Comparison of ENCODE assay signal across 16 mouse cellular contexts in genomic region chr2:159725158-159726076, GRCm38 (mm10).
DNase-seq lines count a peak whose midpoint lies in the region; ATAC-seq lines count a peak whose summit lies in the region.
"Had no signal": no experiment of that assay in that cellular context is flagged by ENCODE, and none has a peak within 500 bp of the region (broad histone marks: within the 10 kb centered on the region; RNA-seq: fewer than 3 reads in every experiment).

No protein-coding gene starts in this region.

- H3K27ac ChIP-seq in limb, embryonic 12.5 days: 0 out of 2 replicates have a peak overlapping the region, but pooled peaks have one; percentile 0
- no peak overlapping the region for H3K27ac ChIP-seq in limb, embryonic 10.5 days
- H3K27ac ChIP-seq in embryonic facial prominence, embryonic 15.5 days (replicated peaks): no peak overlapping the region
- H3K27ac ChIP-seq in stomach, embryonic 16.5 days (ENCODE audit: low read length): no peak overlapping the region
- H3K27ac ChIP-seq: lung, embryonic 15.5 days had no signal

- no peak for DNase-seq in limb, embryonic 10.5 days (ENCODE audit: low spot score)
- peak; percentile 24 for DNase-seq in embryo, embryonic 9.5 days (ENCODE audit: extremely low spot score)
- DNase-seq in frontal cortex, postnatal 36 days (ENCODE audit: low spot score in 2 of 2): no peak
- DNase-seq: cerebellum, adult 9-10 months; gastrocnemius, postnatal 25 days; kidney, postnatal 10 days; liver; midbrain, embryonic 14.5 days had no signal

- peaks cover 6% of the 10 kb centered on the region; the same call in 1 of the 2 replicates for H3K4me1 ChIP-seq in limb, embryonic 12.5 days (replicated peaks)
- H3K4me1 ChIP-seq in limb, embryonic 10.5 days: 0 out of 2 replicates have a peak, but pooled peaks cover 4% of the 10 kb centered on the region
- no peaks in the 10 kb centered on the region; the same call in 1 of the 2 replicates for H3K4me1 ChIP-seq in embryonic facial prominence, embryonic 15.5 days
- H3K4me1 ChIP-seq in stomach, embryonic 16.5 days (ENCODE audit: control insufficient read depth, insufficient read depth, low read length): no peaks in the 10 kb centered on the region
- H3K4me1 ChIP-seq: lung, embryonic 15.5 days had no signal

- H3K9me3 ChIP-seq in limb, embryonic 12.5 days: no peaks in the 10 kb centered on the region
- no peaks in the 10 kb centered on the region for H3K9me3 ChIP-seq in limb, embryonic 10.5 days (replicated peaks)
- H3K9me3 ChIP-seq in embryonic facial prominence, embryonic 15.5 days (replicated peaks): no peaks in the 10 kb centered on the region
- no peaks in the 10 kb centered on the region for H3K9me3 ChIP-seq in stomach, embryonic 16.5 days (replicated peaks; ENCODE audit: control insufficient read depth, low read length)
- H3K9me3 ChIP-seq: heart, embryonic 12.5 days; lung, embryonic 15.5 days had no signal

- no peak for ATAC-seq in limb, embryonic 12.5 days (ENCODE audit: insufficient number of reproducible peaks, insufficient read depth, low FRiP score, low TSS enrichment, low read depth)
- peak; percentile 43; the same call in 1 of the 2 replicates for ATAC-seq in embryonic facial prominence, embryonic 15.5 days (ENCODE audit: insufficient number of reproducible peaks, low FRiP score, low TSS enrichment, low read depth)
- ATAC-seq in stomach, embryonic 16.5 days (ENCODE audit: insufficient read depth, low FRiP score): peak; percentile 40
- no peak for ATAC-seq in inflammation-experienced regulatory T-cells, adult 6 months
- ATAC-seq: CD4-positive, CD25-positive, alpha-beta regulatory T cell, adult 4 months had no signal

- no peaks in the 10 kb centered on the region for H3K27me3 ChIP-seq in limb, embryonic 12.5 days
- H3K27me3 ChIP-seq in limb, embryonic 10.5 days (ENCODE audit: low read depth, poor library complexity, severe bottlenecking): no peaks in the 10 kb centered on the region
- no peaks in the 10 kb centered on the region for H3K27me3 ChIP-seq in embryonic facial prominence, embryonic 15.5 days
- no peaks in the 10 kb centered on the region for H3K27me3 ChIP-seq in stomach, embryonic 16.5 days (ENCODE audit: control insufficient read depth, insufficient read depth, low read length)
- H3K27me3 ChIP-seq: heart, embryonic 12.5 days; lung, embryonic 15.5 days had no signal

- no peak overlapping the region for H3K4me3 ChIP-seq in limb, embryonic 12.5 days (replicated peaks)
- H3K4me3 ChIP-seq in limb, embryonic 10.5 days: no peak overlapping the region
- H3K4me3 ChIP-seq in embryonic facial prominence, embryonic 15.5 days (replicated peaks): no peak overlapping the region
- H3K4me3 ChIP-seq in stomach, embryonic 16.5 days (replicated peaks; ENCODE audit: low read length): no peak overlapping the region
- H3K4me3 ChIP-seq: heart, embryonic 12.5 days; lung, embryonic 15.5 days had no signal

- no peaks in the 10 kb centered on the region for H3K36me3 ChIP-seq in limb, embryonic 12.5 days
- H3K36me3 ChIP-seq in limb, embryonic 10.5 days: no peaks in the 10 kb centered on the region
- H3K36me3 ChIP-seq in embryonic facial prominence, embryonic 15.5 days: no peaks in the 10 kb centered on the region
- no peaks in the 10 kb centered on the region for H3K36me3 ChIP-seq in stomach, embryonic 16.5 days (ENCODE audit: control insufficient read depth, insufficient read depth, low read length)
- H3K36me3 ChIP-seq: G1E; heart, embryonic 12.5 days; lung, embryonic 15.5 days had no signal

- H3K4me2 ChIP-seq in limb, embryonic 12.5 days: no peak overlapping the region
- no peak overlapping the region for H3K4me2 ChIP-seq in embryonic facial prominence, embryonic 15.5 days (replicated peaks)
- H3K4me2 ChIP-seq in stomach, embryonic 16.5 days (ENCODE audit: low read depth, low read length): no peak overlapping the region
- H3K4me2 ChIP-seq: heart, embryonic 12.5 days; lung, embryonic 15.5 days had no signal

- 52% methylated on average over 7 of the region's 7 CpGs for WGBS in limb, embryonic 12.5 days
- 61% methylated on average over 7 of the region's 7 CpGs for WGBS in limb, embryonic 10.5 days
- WGBS in embryonic facial prominence, embryonic 15.5 days: 30% methylated on average over 7 of the region's 7 CpGs
- WGBS in stomach, embryonic 16.5 days: 28% methylated on average over 7 of the region's 7 CpGs

- no peak overlapping the region for H3K9ac ChIP-seq in limb, embryonic 12.5 days (replicated peaks)
- no peak overlapping the region for H3K9ac ChIP-seq in embryonic facial prominence, embryonic 15.5 days
- no peak overlapping the region for H3K9ac ChIP-seq in stomach, embryonic 16.5 days (ENCODE audit: low read length)
- H3K9ac ChIP-seq: heart, embryonic 12.5 days; lung, embryonic 15.5 days had no signal

Comparison
In these comparisons a context has a peak if more than half of its experiments do, and no peak if none do; other contexts are left out.
1. ATAC-seq: peak in embryonic facial prominence, embryonic 15.5 days (single experiment) and stomach, embryonic 16.5 days (single experiment); none in limb, embryonic 12.5 days (single experiment) and inflammation-experienced regulatory T-cells, adult 6 months (single experiment).